Mouse (Mus musculus) embryonic facial prominence, embryonic 13.5 days (tissue): ENCODE measurements around the gene Mettl7a2. TPM values are rescaled to one million over a fixed set of nuclear protein-coding genes. Genes with fewer than 3 reads are reported as not detected.

Experiments used
- ATAC-seq: fragments of 200-750 bp; cut with Nextera tagmentation; 2 replicates; pipeline ENCODE4 v1.8.0; 2017; ENCODE audit warnings: low read depth; ENCODE audit not compliant: insufficient number of reproducible peaks, insufficient read depth, low FRiP score, low TSS enrichment
- H3K27ac ChIP-seq: fragments of 300-500 bp; sonication (generic); 2 replicates; pipeline ENCODE4 v1.5.1; 2015; ENCODE audit warnings: moderate library complexity, mild to moderate bottlenecking, inconsistent platforms
- H3K27me3 ChIP-seq: fragments of 300-500 bp; sonication (generic); 2 replicates; pipeline ENCODE4 v1.6.1; 2015; ENCODE audit warnings: mild to moderate bottlenecking, inconsistent platforms
- H3K36me3 ChIP-seq: fragments of 300-500 bp; sonication (generic); 2 replicates; pipeline ENCODE4 v1.6.1; 2015; ENCODE audit warnings: mild to moderate bottlenecking, inconsistent platforms
- H3K4me1 ChIP-seq: fragments of 300-500 bp; sonication (generic); 2 replicates; pipeline ENCODE4 v1.6.1; 2015; ENCODE audit warnings: inconsistent platforms
- H3K4me2 ChIP-seq: fragments of 300-500 bp; sonication (generic); 2 replicates; pipeline ENCODE4 v1.6.1; 2015; ENCODE audit warnings: moderate library complexity, mild to moderate bottlenecking, inconsistent platforms
- H3K4me3 ChIP-seq: fragments of 300-500 bp; sonication (generic); 2 replicates; pipeline ENCODE4 v1.5.1; 2015; ENCODE audit warnings: mild to moderate bottlenecking, inconsistent platforms
- H3K9ac ChIP-seq: fragments of 300-500 bp; sonication (generic); 2 replicates; pipeline ENCODE4 v1.6.1; 2015; ENCODE audit warnings: mild to moderate bottlenecking, inconsistent platforms
- H3K9me3 ChIP-seq: fragments of 300-500 bp; sonication (generic); 2 replicates; pipeline ENCODE4 v1.6.1; 2016; ENCODE audit warnings: inconsistent platforms
- WGBS: fragments of 180-500 bp; shearing (Covaris S2); methylation state at CpG from one replicate; pipeline ENCODE4 v1.1.7; 2015; ENCODE audit warnings: mixed read lengths; 5-methylcytosine and 5-hydroxymethylcytosine counted together
- polyA plus RNA-seq: library from polyadenylated mRNA; unstranded; fragments of >200 nt; fragmentation: Nextera tagmentation; extraction: Ambion mirVana; gene quantifications from 2 replicates; pipeline ENCODE4 v1.2.1, GENCODE M21; 2015

The Mettl7a2 gene
- polyA plus RNA-seq, 1 experiment from 2014 or later = not detected

DNA sequence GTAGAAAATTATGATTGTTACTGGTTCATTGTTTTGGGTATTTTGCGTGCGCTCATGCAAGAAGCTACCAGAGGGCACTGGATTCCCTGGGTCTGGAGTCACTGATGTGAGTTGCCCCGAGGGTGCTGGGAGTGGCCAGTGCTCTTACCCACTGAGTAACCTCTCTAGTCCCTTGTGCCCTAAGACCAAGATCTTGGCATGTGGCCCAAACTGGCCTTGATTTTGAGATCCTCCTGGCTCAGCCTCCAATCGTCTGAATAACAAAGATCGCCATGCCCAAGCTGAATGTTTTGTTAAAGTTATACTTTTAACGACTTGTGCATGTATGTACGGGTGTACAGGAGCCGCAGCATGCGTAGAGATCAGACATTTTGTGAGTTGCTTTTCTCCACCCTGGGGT, 32.7 kb downstream of the Mettl7a2 start:
- Histone ChIP-seq H3K4me1 (peaks cover 8% of the 10 kb centered on the region; the same call in 1 of the 2 replicates), H3K9ac (no peak overlapping the region), H3K4me3 (no peak overlapping the region), H3K36me3 (no peaks in the 10 kb centered on the region), H3K27ac (no peak overlapping the region), H3K9me3 (no peaks in the 10 kb centered on the region), H3K27me3 (no peaks in the 10 kb centered on the region), H3K4me2 (no peak overlapping the region)
- 90% methylated on average over 9 of the region's 9 CpGs for WGBS
- no peak for ATAC-seq

DNA sequence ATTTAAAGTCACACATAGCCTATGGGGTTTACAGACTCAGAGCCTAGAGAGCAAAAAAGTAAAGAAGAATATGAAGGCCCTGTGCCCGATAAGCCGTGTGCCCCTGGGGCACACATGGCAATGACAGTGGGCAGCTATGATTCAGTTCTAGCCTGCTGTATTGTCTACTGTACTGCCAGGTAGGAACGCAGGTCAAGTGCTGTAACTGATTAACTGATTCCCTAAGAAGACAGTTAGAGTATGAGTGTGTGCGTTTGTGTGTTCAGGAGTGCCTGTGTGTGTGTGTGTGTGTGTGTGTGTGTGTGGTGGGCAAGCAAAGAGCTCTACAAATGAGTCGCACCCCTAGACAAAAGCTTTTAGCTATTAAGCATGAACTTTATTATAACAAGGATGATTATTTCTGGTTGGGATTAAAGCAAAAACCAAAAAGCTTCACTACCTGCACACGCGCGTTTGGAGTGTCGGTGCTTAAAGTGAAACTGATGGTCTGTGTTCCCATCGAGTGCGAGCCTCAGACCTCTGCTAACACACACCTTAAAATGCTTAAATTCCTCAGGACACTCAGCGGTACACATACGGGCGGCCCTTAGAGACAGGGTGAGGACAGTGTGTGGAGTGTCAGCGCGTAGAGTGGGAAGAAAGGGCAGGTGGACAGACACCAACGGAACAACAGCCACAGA, 34.7 kb downstream of the Mettl7a2 start:
- H3K27ac ChIP-seq = no peak overlapping the region
- no peak overlapping the region for H3K4me2 ChIP-seq
- ATAC-seq = no peak
- H3K9ac ChIP-seq = no peak overlapping the region
- no peaks in the 10 kb centered on the region for H3K9me3 ChIP-seq
- WGBS = 93% methylated on average over 17 of the region's 17 CpGs
- no peaks in the 10 kb centered on the region for H3K27me3 ChIP-seq
- H3K4me1 ChIP-seq = peaks cover 8% of the 10 kb centered on the region; the same call in 1 of the 2 replicates
- no peak overlapping the region for H3K4me3 ChIP-seq
- peaks cover 2% of the 10 kb centered on the region for H3K36me3 ChIP-seq

DNA sequence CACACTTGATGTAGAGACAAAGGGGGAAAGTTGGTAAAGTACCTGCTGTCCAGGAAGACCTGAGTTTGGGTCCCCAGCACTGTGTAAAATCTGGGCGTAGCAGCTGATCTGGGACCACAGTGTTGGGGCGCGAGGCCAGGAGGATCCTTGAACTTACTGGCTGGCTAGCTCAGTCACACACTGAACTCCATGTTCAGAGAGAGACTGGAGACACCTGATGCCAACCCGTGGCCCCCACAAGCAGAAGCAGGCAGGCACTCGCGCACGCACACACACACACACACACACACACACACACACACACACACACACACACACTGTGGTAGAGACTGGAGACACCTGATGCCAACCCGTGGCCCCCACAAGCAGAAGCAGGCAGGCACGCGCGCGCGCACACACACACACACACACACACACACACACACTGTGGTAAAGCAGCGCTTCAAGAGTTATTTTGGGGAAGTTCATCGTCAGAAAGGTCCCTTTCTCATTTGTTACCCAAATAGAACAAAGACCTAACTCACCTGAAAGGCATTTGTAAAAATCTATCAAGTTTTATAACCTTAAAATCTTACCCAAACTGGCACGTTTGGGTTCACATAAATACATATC, 35.3 kb downstream of the Mettl7a2 start:
- H3K9me3 ChIP-seq = no peaks in the 10 kb centered on the region
- 90% methylated on average over 12 of the region's 16 CpGs for WGBS
- H3K27me3 ChIP-seq = no peaks in the 10 kb centered on the region
- H3K4me1 ChIP-seq = peaks cover 8% of the 10 kb centered on the region; the same call in 1 of the 2 replicates
- H3K4me3 ChIP-seq = no peak overlapping the region
- H3K36me3 ChIP-seq = peaks cover 9% of the 10 kb centered on the region
- H3K4me2 ChIP-seq = no peak overlapping the region
- no peak overlapping the region for H3K9ac ChIP-seq
- no peak for ATAC-seq
- H3K27ac ChIP-seq = no peak overlapping the region

GRCm38 (mm10) chr15:100388886-100389285, 35.9 kb downstream of the Mettl7a2 start:
- WGBS = 66% methylated on average over 9 of the region's 9 CpGs
- ATAC-seq = no peak
- H3K27me3 ChIP-seq = no peaks in the 10 kb centered on the region
- peaks cover 14% of the 10 kb centered on the region for H3K36me3 ChIP-seq
- H3K9me3 ChIP-seq = no peaks in the 10 kb centered on the region
- no peak overlapping the region for H3K27ac ChIP-seq
- no peak overlapping the region for H3K4me3 ChIP-seq
- peaks cover 8% of the 10 kb centered on the region; the same call in 1 of the 2 replicates for H3K4me1 ChIP-seq
- no peak overlapping the region for H3K4me2 ChIP-seq
- no peak overlapping the region for H3K9ac ChIP-seq

- no peak for ATAC-seq
- 65% methylated on average over 7 of the region's 7 CpGs for WGBS
These were observed 38.1 kb downstream of the Mettl7a2 start for GRCm38 (mm10) chr15:100391066-100391465.

DNA sequence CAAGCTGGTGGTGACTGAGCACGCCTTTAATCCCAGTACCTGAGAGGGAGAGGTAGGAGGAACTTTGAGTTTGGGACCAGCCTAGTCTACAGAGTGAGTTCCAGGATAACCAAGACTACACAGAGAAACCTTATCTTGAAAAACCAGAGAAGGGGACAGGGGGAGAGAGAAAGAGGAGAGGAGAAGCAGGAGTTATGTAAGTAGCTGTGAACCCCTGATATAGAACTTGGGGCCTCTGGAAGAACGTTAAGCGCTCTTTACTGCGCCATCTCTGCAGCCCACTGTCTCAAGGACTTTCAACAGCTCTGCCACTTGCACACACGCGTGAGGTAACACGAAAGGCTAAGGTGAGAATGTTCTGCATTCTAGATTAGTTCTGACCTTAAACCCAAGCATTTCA, 38.6 kb downstream of the Mettl7a2 start:
- Histone ChIP-seq H3K4me2 (no peak overlapping the region), H3K27ac (no peak overlapping the region), H3K36me3 (peaks cover 42% of the 10 kb centered on the region), H3K4me3 (no peak overlapping the region), H3K9me3 (no peaks in the 10 kb centered on the region), H3K9ac (no peak overlapping the region), H3K27me3 (no peaks in the 10 kb centered on the region), H3K4me1 (peaks cover 4% of the 10 kb centered on the region; the same call in 1 of the 2 replicates)
- 96% methylated on average over 7 of the region's 7 CpGs for WGBS
- no peak for ATAC-seq

More at GRCm38 (mm10) chr15:100391066-100391465, 38.1 kb downstream of the Mettl7a2 start:
- Histone ChIP-seq H3K27ac (no peak overlapping the region), H3K4me3 (no peak overlapping the region), H3K4me1 (peaks cover 4% of the 10 kb centered on the region; the same call in 1 of the 2 replicates), H3K36me3 (peaks cover 36% of the 10 kb centered on the region), H3K4me2 (no peak overlapping the region), H3K9ac (no peak overlapping the region), H3K27me3 (no peaks in the 10 kb centered on the region), H3K9me3 (no peaks in the 10 kb centered on the region)

DNA sequence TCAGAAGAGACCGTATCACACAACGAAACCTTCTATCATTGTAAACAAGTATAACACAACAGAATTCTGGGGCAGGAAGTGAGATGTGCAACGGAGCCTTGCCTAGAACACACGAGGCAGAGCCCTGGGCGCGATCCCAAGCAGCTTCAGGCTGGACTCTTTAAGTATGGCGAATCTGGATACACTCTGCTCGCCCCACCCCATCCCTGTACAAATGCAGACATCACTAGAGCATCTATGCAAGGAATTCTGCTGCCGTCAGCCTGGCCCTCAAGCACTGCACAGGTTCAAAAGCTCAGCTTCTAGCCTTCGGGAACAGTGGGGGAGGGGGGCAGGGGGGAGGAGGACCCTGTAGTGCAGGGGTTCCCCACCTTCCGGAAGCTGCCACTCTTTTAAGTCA, 40.0 kb downstream of the Mettl7a2 start:
- H3K27me3 ChIP-seq = no peaks in the 10 kb centered on the region
- H3K36me3 ChIP-seq = peaks cover 56% of the 10 kb centered on the region
- H3K9me3 ChIP-seq = no peaks in the 10 kb centered on the region
- H3K4me3 ChIP-seq = no peak overlapping the region
- ATAC-seq = no peak
- H3K27ac ChIP-seq = no peak overlapping the region
- 80% methylated on average over 11 of the region's 11 CpGs for WGBS
- H3K9ac ChIP-seq = no peak overlapping the region
- H3K4me1 ChIP-seq = peaks cover 4% of the 10 kb centered on the region; the same call in 1 of the 2 replicates
- H3K4me2 ChIP-seq = no peak overlapping the region

GRCm38 (mm10) chr15:100395561-100395960, 42.6 kb downstream of the Mettl7a2 start:
- no peak overlapping the region for H3K4me3 ChIP-seq
- peaks cover 81% of the 10 kb centered on the region for H3K36me3 ChIP-seq
- H3K27me3 ChIP-seq = no peaks in the 10 kb centered on the region
- H3K9me3 ChIP-seq = no peaks in the 10 kb centered on the region
- no peak for ATAC-seq
- WGBS = 95% methylated on average over 3 of the region's 3 CpGs
- H3K4me1 ChIP-seq = no peaks in the 10 kb centered on the region
- no peak overlapping the region for H3K4me2 ChIP-seq
- no peak overlapping the region for H3K27ac ChIP-seq
- H3K9ac ChIP-seq = no peak overlapping the region

DNA sequence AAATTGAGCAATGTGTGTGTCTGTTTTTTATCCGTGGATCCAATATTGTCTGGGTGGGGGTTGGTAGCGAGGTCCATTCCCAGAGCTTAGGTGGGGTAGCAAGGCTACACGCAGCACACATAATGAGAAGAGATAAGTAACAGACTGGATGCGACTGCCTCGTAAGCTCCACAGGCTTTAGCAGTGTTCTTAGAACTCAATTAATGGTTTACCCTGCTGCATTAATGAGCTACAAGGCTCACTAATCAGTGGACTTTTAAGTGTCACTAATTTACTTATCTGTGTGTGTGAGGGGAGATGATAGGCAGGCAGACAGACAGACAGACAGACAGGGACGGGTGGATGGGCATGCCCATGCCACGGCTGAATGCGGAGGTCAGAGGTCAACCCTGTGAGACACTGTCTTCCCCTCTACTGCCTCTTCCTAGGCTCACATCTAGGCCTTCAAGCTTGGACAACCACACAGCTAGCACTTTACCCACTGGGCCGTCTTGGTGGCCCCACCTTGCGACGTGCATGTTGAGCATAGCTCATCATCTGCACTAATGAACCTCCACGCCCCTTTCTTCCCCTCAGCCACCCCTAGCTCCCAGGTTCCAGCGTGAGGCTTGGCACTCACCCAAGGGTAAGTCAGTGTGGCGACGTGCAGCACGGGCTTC, 47.7 kb downstream of the Mettl7a2 start:
- no peaks in the 10 kb centered on the region for H3K4me1 ChIP-seq
- WGBS = 87% methylated on average over 16 of the region's 16 CpGs
- peaks cover 97% of the 10 kb centered on the region for H3K36me3 ChIP-seq
- no peak for ATAC-seq
- H3K4me2 ChIP-seq = no peak overlapping the region
- no peaks in the 10 kb centered on the region for H3K9me3 ChIP-seq
- H3K9ac ChIP-seq = no peak overlapping the region
- no peak overlapping the region for H3K4me3 ChIP-seq
- H3K27me3 ChIP-seq = no peaks in the 10 kb centered on the region
- H3K27ac ChIP-seq = no peak overlapping the region; the same call in 1 of the 2 replicates

DNA sequence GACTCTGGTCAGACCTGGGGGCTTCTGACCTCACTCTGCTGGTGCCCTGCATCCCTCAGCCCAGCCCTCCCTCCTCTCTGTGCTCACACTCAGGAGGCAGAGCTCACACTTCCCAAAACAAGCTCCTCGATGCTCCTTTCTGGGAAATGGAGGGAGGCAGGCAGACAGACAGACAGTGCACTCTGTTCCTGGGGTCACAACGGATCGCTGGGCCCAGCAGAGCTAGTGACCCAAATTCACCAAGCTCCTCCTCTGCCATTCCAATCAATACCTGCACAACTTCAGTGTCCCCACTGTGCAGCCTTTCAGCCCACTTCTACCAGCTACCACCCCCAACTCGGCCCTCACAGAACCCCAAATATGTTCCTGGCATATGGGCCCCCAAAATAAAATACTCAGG, 48.8 kb downstream of the Mettl7a2 start:
- Histone ChIP-seq H3K4me1 (no peaks in the 10 kb centered on the region), H3K27me3 (no peaks in the 10 kb centered on the region), H3K4me3 (no peak overlapping the region), H3K9me3 (no peaks in the 10 kb centered on the region), H3K27ac (no peak overlapping the region), H3K4me2 (no peak overlapping the region), H3K9ac (no peak overlapping the region), H3K36me3 (peaks cover 93% of the 10 kb centered on the region)
- WGBS = 90% methylated on average over 4 of the region's 4 CpGs
- ATAC-seq = no peak

DNA sequence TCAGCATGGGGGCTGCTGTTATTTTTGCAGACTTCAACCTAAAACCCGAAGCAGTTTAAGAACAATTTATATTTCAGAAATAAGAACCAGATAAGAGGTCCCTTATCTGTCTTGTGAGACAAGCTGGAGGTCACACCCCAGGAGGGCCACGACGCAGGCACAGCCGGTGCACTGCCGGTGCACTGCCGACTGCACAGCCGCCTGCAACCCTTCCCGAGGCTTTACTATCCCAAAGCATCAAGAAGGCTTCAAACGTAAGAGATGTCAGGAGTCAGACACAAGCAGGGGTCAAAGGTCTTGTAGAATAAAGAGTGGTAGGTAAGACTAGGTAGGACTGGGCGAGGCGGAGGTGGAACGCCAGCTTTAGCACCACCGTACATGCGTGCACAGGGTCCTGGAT, 49.3 kb downstream of the Mettl7a2 start:
- Histone ChIP-seq H3K4me2 (no peak overlapping the region), H3K4me1 (no peaks in the 10 kb centered on the region), H3K27ac (no peak overlapping the region), H3K4me3 (no peak overlapping the region), H3K27me3 (no peaks in the 10 kb centered on the region), H3K9ac (no peak overlapping the region), H3K9me3 (no peaks in the 10 kb centered on the region), H3K36me3 (peaks cover 92% of the 10 kb centered on the region)
- ATAC-seq = no peak
- 89% methylated on average over 14 of the region's 14 CpGs for WGBS

DNA sequence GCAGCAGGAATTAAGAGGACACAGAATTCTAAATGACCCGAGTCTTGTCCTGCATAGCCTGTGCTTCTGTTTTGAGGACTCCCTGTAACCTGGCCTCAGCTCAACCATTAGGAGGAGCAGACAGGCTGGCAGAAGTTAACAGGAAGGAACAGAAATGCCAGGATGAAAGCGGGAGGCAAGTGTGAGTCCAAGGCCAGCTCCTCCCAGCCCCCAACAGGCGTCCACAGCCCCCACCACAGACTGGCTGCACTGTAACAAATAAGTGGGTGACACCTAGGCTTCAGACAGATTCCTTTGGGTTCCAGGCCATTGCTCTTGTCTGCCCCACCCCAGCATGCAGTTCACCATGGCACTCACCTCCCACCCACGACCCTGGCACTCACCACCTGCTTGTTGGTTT, 49.8 kb downstream of the Mettl7a2 start:
- Histone ChIP-seq H3K9ac (no peak overlapping the region), H3K4me2 (no peak overlapping the region), H3K4me3 (no peak overlapping the region), H3K27me3 (no peaks in the 10 kb centered on the region), H3K27ac (no peak overlapping the region), H3K4me1 (no peaks in the 10 kb centered on the region), H3K36me3 (peaks cover 90% of the 10 kb centered on the region), H3K9me3 (no peaks in the 10 kb centered on the region)
- WGBS = 82% methylated on average over 4 of the region's 4 CpGs
- no peak for ATAC-seq
